Mouse (Mus musculus) adrenal gland, adult (tissue): Measurements from ENCODE around the gene Defb26.
A peak's percentile ranks its signal among the peaks of the same experiment; 100 is the strongest.

ENCODE experiments used
- DNase-seq, 2 experiments: peaks; one replicate each; pipeline ENCODE4 v3.0.0; 2022 to 2023; ENCODE audit warnings: low spot score in 1 of 2; ENCODE audit not compliant: inconsistent age in 2 of 2

The Defb26 gene

GRCm38 (mm10) chr2:152511592-152511991, at the start of gene Defb26:
Defb26 (minus strand) TSS chr2:152511692.
- DNase-seq: no peak

GRCm38 (mm10) chr2:152556655-152557054, 45.2 kb upstream of the Defb26 start:
- no peak for DNase-seq

GRCm38 (mm10) chr2:152553774-152554423, 42.4 kb upstream of the Defb26 start:
- peak; percentile 55 to 85 for DNase-seq

GRCm38 (mm10) chr2:152548124-152548523, 36.6 kb upstream of the Defb26 start:
- DNase-seq: peak in 1 of 2 experiments; percentile 52

GRCm38 (mm10) chr2:152544691-152545090, 33.2 kb upstream of the Defb26 start:
- DNase-seq: peak; percentile 64 to 83

- DNase-seq: no peak
These were observed 32.0 kb upstream of the Defb26 start for GRCm38 (mm10) chr2:152543478-152543877.

- DNase-seq: no peak
These were observed 31.4 kb upstream of the Defb26 start for GRCm38 (mm10) chr2:152542897-152543296.

GRCm38 (mm10) chr2:152541979-152542378, 30.5 kb upstream of the Defb26 start:
- no peak for DNase-seq

- DNase-seq: no peak
These were observed 28.6 kb upstream of the Defb26 start, which contains the start of gene Defb29 for GRCm38 (mm10) chr2:152539944-152540710. Defb29 (minus strand) TSS chr2:152540098.

GRCm38 (mm10) chr2:152517981-152518380, 6.5 kb upstream of the Defb26 start, which contains the start of gene Defb28:
Defb28 (plus strand) TSS chr2:152518255.
- DNase-seq: peak; percentile 54 to 80

- DNase-seq: no peak
These were observed 4.6 kb upstream of the Defb26 start for GRCm38 (mm10) chr2:152516084-152516483.

GRCm38 (mm10) chr2:152503950-152504349, 7.5 kb downstream of the Defb26 start:
- no peak for DNase-seq

- no peak for DNase-seq
These were observed 10.6 kb downstream of the Defb26 start for GRCm38 (mm10) chr2:152500863-152501229.

GRCm38 (mm10) chr2:152500204-152500862, 11.2 kb downstream of the Defb26 start:
- DNase-seq: no peak

- no peak for DNase-seq
These were observed 13.5 kb downstream of the Defb26 start for GRCm38 (mm10) chr2:152498020-152498419.

GRCm38 (mm10) chr2:152493151-152493550, 18.3 kb downstream of the Defb26 start:
- DNase-seq: no peak

GRCm38 (mm10) chr2:152490038-152490437, 21.5 kb downstream of the Defb26 start, which contains the start of gene Defb22:
Defb22 (minus strand) TSS chr2:152490138.
- no peak for DNase-seq

- DNase-seq: no peak
These were observed 24.5 kb downstream of the Defb26 start for GRCm38 (mm10) chr2:152487024-152487423.

GRCm38 (mm10) chr2:152481726-152482125, 29.8 kb downstream of the Defb26 start:
- DNase-seq: no peak

- DNase-seq: no peak
These were observed 30.6 kb downstream of the Defb26 start for GRCm38 (mm10) chr2:152480881-152481280.

GRCm38 (mm10) chr2:152476763-152477162, 34.7 kb downstream of the Defb26 start, which contains the start of gene Defb20:
Defb20 (plus strand) TSS chr2:152477063.
- no peak for DNase-seq

GRCm38 (mm10) chr2:152472434-152472833, 39.1 kb downstream of the Defb26 start:
- DNase-seq: peak in 1 of 2 experiments; percentile 26
